Mouse (Mus musculus) MEL (cell line): Measurements from ENCODE around the gene Gria1.

ENCODE experiments used
- CTCF ChIP-seq, 3 experiments: IDR thresholded peaks in 2 of 3; conservative IDR thresholded peaks in 1 of 3; 2 replicates each; pipeline ENCODE4 v1.5.1; 2011 to 2012; ENCODE audit warnings: low read length in 3 of 3, low read depth in 2 of 3, mild to moderate bottlenecking in 2 of 3, improper control_type of control experiment in 1 of 3, inconsistent platforms in 1 of 3, mixed read lengths in 1 of 3, moderate library complexity in 1 of 3; ENCODE audit not compliant: control insufficient read depth in 1 of 3, insufficient read depth in 1 of 3, poor library complexity in 1 of 3, severe bottlenecking in 1 of 3
- EP300 ChIP-seq, 2 experiments: IDR thresholded peaks; 2 replicates each; pipeline ENCODE4 v1.6.1; 2011; ENCODE audit warnings: improper control_type of control experiment in 2 of 2, low read length in 2 of 2, low read depth in 1 of 2, mild to moderate bottlenecking in 1 of 2
- ETS1 ChIP-seq: IDR thresholded peaks from 2 replicates; pipeline ENCODE4 v1.6.1; 2012; ENCODE audit warnings: low read depth, mild to moderate bottlenecking, inconsistent platforms, low read length, improper control_type of control experiment, moderate library complexity
- GABPA ChIP-seq: IDR thresholded peaks from 2 replicates; pipeline ENCODE4 v1.6.1; 2012; ENCODE audit warnings: low read depth, mild to moderate bottlenecking, inconsistent platforms, low read length, improper control_type of control experiment, moderate library complexity
- GATA1 ChIP-seq: IDR thresholded peaks from 2 replicates; pipeline ENCODE4 v1.6.1; 2011; ENCODE audit warnings: low read depth, low read length, improper control_type of control experiment
- HCFC1 ChIP-seq: IDR thresholded peaks from 2 replicates; pipeline ENCODE4 v1.6.1; 2012; ENCODE audit warnings: low read depth, mild to moderate bottlenecking, inconsistent platforms, low read length, improper control_type of control experiment, moderate library complexity
- JUND ChIP-seq: IDR thresholded peaks from 2 replicates; pipeline ENCODE4 v1.6.1; 2011; ENCODE audit warnings: low read depth, mild to moderate bottlenecking, improper control_type of control experiment, low read length
- MAFK ChIP-seq: IDR thresholded peaks from 2 replicates; pipeline ENCODE4 v1.6.1; 2011; ENCODE audit warnings: low read depth, mild to moderate bottlenecking, low read length, improper control_type of control experiment, borderline replicate concordance
- NRF1 ChIP-seq: IDR thresholded peaks from 2 replicates; pipeline ENCODE4 v1.6.1; 2014; ENCODE audit warnings: low read depth, mild to moderate bottlenecking, inconsistent platforms, low read length, improper control_type of control experiment, moderate library complexity; ENCODE audit not compliant: poor library complexity, insufficient read depth, severe bottlenecking
- POLR2A ChIP-seq, 2 experiments: IDR thresholded peaks; 2 replicates each; pipeline ENCODE4 v1.6.1; 2011 to 2012; ENCODE audit warnings: low read length in 2 of 2, mild to moderate bottlenecking in 2 of 2, control low read depth in 1 of 2, improper control_type of control experiment in 1 of 2, low read depth in 1 of 2, moderate library complexity in 1 of 2; ENCODE audit not compliant: control insufficient read depth in 1 of 2, insufficient read depth in 1 of 2, poor library complexity in 1 of 2
- POLR2AphosphoS2 ChIP-seq: IDR thresholded peaks from 2 replicates; pipeline ENCODE4 v1.6.1; 2011; ENCODE audit warnings: low read length, improper control_type of control experiment
- TCF12 ChIP-seq: IDR thresholded peaks from 2 replicates; pipeline ENCODE4 v1.6.1; 2014; ENCODE audit warnings: low read depth, mild to moderate bottlenecking, inconsistent platforms, low read length, improper control_type of control experiment, moderate library complexity

GRCm38 (mm10) chr11:57070196-57070901 lies 59.2 kb downstream of the Gria1 start:
- TF ChIP-seq ETS1 (no peak), TCF12 (no peak), CTCF (IDR thresholded peaks at IDR 0.05 in 2 of 3, conservative IDR thresholded peaks at IDR 0.05 in 1 of 3; ENCODE audit: control insufficient read depth in 1 of 3, insufficient read depth in 1 of 3, low read depth in 2 of 3, low read length in 3 of 3, poor library complexity in 1 of 3, severe bottlenecking in 1 of 3) (no peak), POLR2AphosphoS2 (no peak), HCFC1 (no peak), GABPA (no peak), JUND (no peak), EP300 (IDR thresholded peaks at IDR 0.05; ENCODE audit: low read depth in 1 of 2, low read length in 2 of 2) (no peak), POLR2A (IDR thresholded peaks at IDR 0.05; ENCODE audit: control insufficient read depth in 1 of 2, insufficient read depth in 1 of 2, low read depth in 1 of 2, low read length in 2 of 2, poor library complexity in 1 of 2) (no peak), GATA1 (no peak), NRF1 (no peak), MAFK (no peak)
